Mouse (Mus musculus): ENCODE data around the gene Gpn2. TPM values are rescaled to one million over a fixed set of nuclear protein-coding genes. Genes with fewer than 3 reads are reported as not detected.

The Gpn2 gene
- polyA plus RNA-seq, 1 experiment: 66.6 TPM

- TF ChIP-seq GATA1 (IDR thresholded peaks at IDR 0.05; ENCODE audit: low read length): no peak
These were observed 44.4 kb downstream of the Gpn2 start for GRCm38 (mm10) chr4:133628517-133628916.

- no peak for TF ChIP-seq GATA1 (IDR thresholded peaks at IDR 0.05; ENCODE audit: low read length)
These were observed 45.0 kb downstream of the Gpn2 start for GRCm38 (mm10) chr4:133629191-133629590.

- TF ChIP-seq GATA1 (IDR thresholded peaks at IDR 0.05; ENCODE audit: low read length): no peak
These were observed 46.3 kb downstream of the Gpn2 start for GRCm38 (mm10) chr4:133630326-133630920.

GRCm38 (mm10) chr4:133631071-133631768 lies 47.1 kb downstream of the Gpn2 start:
- no peak for TF ChIP-seq GATA1 (IDR thresholded peaks at IDR 0.05; ENCODE audit: low read length)

GRCm38 (mm10) chr4:133631769-133632411 lies 47.7 kb downstream of the Gpn2 start:
- no peak for TF ChIP-seq GATA1 (IDR thresholded peaks at IDR 0.05; ENCODE audit: low read length)

- TF ChIP-seq GATA1 (IDR thresholded peaks at IDR 0.05; ENCODE audit: low read length): no peak
These were observed 48.5 kb downstream of the Gpn2 start for GRCm38 (mm10) chr4:133632483-133633327.

GRCm38 (mm10) chr4:133633332-133634042 lies 49.3 kb downstream of the Gpn2 start:
- TF ChIP-seq GATA1 (IDR thresholded peaks at IDR 0.05; ENCODE audit: low read length): no peak

GRCm38 (mm10) chr4:133634043-133634410 lies 49.9 kb downstream of the Gpn2 start:
- TF ChIP-seq GATA1 (IDR thresholded peaks at IDR 0.05; ENCODE audit: low read length): no peak

Other genes starting within 250 kb of the Gpn2 start
- 56.5 and 63.0 TPM in 2 replicates for gene Wdtc1, start 230.9 kb upstream of the Gpn2 start, polyA plus RNA-seq (2012)
- gene Slc9a1, start 214.7 kb upstream of the Gpn2 start, polyA plus RNA-seq (2012): 56.6 and 70.6 TPM in 2 replicates
- gene Tent5b, start 104.2 kb upstream of the Gpn2 start, polyA plus RNA-seq (2012): 0.03 TPM in 1 of 2 replicates, not detected in the other
- not detected in 2 replicates for gene Trnp1, start 85.8 kb upstream of the Gpn2 start, polyA plus RNA-seq (2012)
- gene Kdf1, start 65.4 kb upstream of the Gpn2 start, polyA plus RNA-seq (2012): not detected in 2 replicates
- gene Nudc, start 38.4 kb upstream of the Gpn2 start, polyA plus RNA-seq (2012): 653 and 930 TPM in 2 replicates
- gene Nr0b2, start 31.0 kb upstream of the Gpn2 start, polyA plus RNA-seq (2012): not detected in 2 replicates
- 12.4 and 13.5 TPM in 2 replicates for gene Gpatch3, start 9.6 kb upstream of the Gpn2 start, polyA plus RNA-seq (2012)
- 2.4 and 2.5 TPM in 2 replicates for gene Sfn, start 17.8 kb downstream of the Gpn2 start, polyA plus RNA-seq (2012)
- 16.8 and 17.2 TPM in 2 replicates for gene Zdhhc18, start 65.8 kb downstream of the Gpn2 start, polyA plus RNA-seq (2012)
- gene Pigv, start 88.3 kb downstream of the Gpn2 start, polyA plus RNA-seq (2012): 16.3 and 17.6 TPM in 2 replicates
- gene Arid1a, start 172.4 kb downstream of the Gpn2 start, polyA plus RNA-seq (2012): 109 and 180 TPM in 2 replicates

Measured in G1E-ER4 (cell line).